Mouse (Mus musculus) embryonic facial prominence, embryonic 11.5 days (tissue): ENCODE measurements around the gene Dhx9. TPM values are rescaled to one million over a fixed set of nuclear protein-coding genes. Genes with fewer than 3 reads are reported as not detected.
"Not testable (repeated sequence)": the region's sequence is repeated elsewhere in the genome, so short reads cannot be mapped to it uniquely, and the experiment has no call there.

Source experiments
- ATAC-seq: fragments of 200-750 bp; cut with Nextera tagmentation; replicated peaks from 2 replicates; pipeline ENCODE4 v1.8.0; 2017; ENCODE audit warnings: low read depth; ENCODE audit not compliant: insufficient number of reproducible peaks, low FRiP score, low TSS enrichment
- DNase-seq: peaks from one replicate; pipeline ENCODE4 v3.0.0-alpha.2; 2015; ENCODE audit warnings: low spot score
- H3K27ac ChIP-seq: fragments of 300-500 bp; sonication (generic); replicated peaks from 2 replicates; pipeline ENCODE4 v1.5.1; 2014; ENCODE audit warnings: mild to moderate bottlenecking, low read depth, low read length, control low read depth
- H3K27me3 ChIP-seq: fragments of 300-500 bp; sonication (generic); 2 replicates; pipeline ENCODE4 v1.6.1; 2014; ENCODE audit warnings: mild to moderate bottlenecking, low read length, moderate library complexity, mixed read lengths; ENCODE audit not compliant: control insufficient read depth, insufficient read depth
- H3K36me3 ChIP-seq: fragments of 300-500 bp; sonication (generic); replicated peaks from 2 replicates; pipeline ENCODE4 v1.6.1; 2014; ENCODE audit warnings: low read depth, mild to moderate bottlenecking, low read length, moderate library complexity, mixed read lengths; ENCODE audit not compliant: control insufficient read depth, insufficient read depth
- H3K4me1 ChIP-seq: fragments of 300-500 bp; sonication (generic); 2 replicates; pipeline ENCODE4 v1.6.1; 2014; ENCODE audit warnings: low read length, mixed read lengths; ENCODE audit not compliant: control insufficient read depth, insufficient read depth
- H3K4me2 ChIP-seq: fragments of 300-500 bp; sonication (generic); 2 replicates; pipeline ENCODE4 v1.6.1; 2014; ENCODE audit warnings: low read depth, mild to moderate bottlenecking, control low read depth, low read length, moderate library complexity
- H3K4me3 ChIP-seq: fragments of 300-500 bp; sonication (generic); 2 replicates; pipeline ENCODE4 v1.5.1; 2014; ENCODE audit warnings: low read depth, low read length, control low read depth
- H3K9ac ChIP-seq: fragments of 300-500 bp; sonication (generic); replicated peaks from 2 replicates; pipeline ENCODE4 v1.6.1; 2014; ENCODE audit warnings: mild to moderate bottlenecking, control low read depth, low read length
- H3K9me3 ChIP-seq: fragments of 300-500 bp; sonication (generic); replicated peaks from 2 replicates; pipeline ENCODE4 v1.6.1; 2016; ENCODE audit warnings: mild to moderate bottlenecking, low read length, inconsistent platforms, mixed read lengths; ENCODE audit not compliant: control insufficient read depth
- WGBS: fragments of 180-500 bp; shearing (Covaris S2); extraction: QIAGEN DNeasy Blood & Tissue Kit; methylation state at CpG from one replicate; pipeline ENCODE4 v1.1.7; 2014; 5-methylcytosine and 5-hydroxymethylcytosine counted together
- polyA plus RNA-seq: library from polyadenylated mRNA; unstranded; fragments of >200 nt; fragmentation: Nextera tagmentation; extraction: Ambion mirVana; gene quantifications from 2 replicates; pipeline ENCODE4 v1.2.1, GENCODE M21; 2014

The Dhx9 gene
- polyA plus RNA-seq, 1 experiment from 2014 or later, result 26.6 TPM

GRCm38 (mm10) chr1:153509569-153509968 lies 22.1 kb upstream of the Dhx9 start:
- H3K4me3 ChIP-seq, H3K27ac ChIP-seq, H3K9me3 ChIP-seq, ATAC-seq, H3K9ac ChIP-seq, DNase-seq, H3K4me1 ChIP-seq, H3K36me3 ChIP-seq, H3K27me3 ChIP-seq, H3K4me2 ChIP-seq: not testable (repeated sequence)
- 63% methylated on average over 8 of the region's 8 CpGs for WGBS

DNA sequence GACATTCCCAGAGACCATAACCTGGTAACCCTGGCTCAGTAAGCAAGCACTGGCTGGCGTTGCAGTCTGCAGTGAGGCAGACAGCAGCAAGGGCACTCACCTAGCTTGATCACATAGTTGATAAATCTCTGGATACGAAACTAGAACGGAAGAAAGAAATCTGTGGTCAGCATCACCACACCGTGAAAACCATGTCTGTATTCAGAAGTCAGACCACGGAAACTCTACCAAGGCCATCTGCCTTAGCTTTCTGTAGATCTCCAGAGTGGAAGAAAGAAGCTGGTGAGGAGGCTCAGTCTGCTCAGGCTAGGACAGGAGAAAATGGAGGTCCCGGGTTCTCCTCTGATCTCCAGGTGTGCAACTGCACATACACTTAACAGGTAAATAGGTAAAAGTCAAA lies 21.6 kb upstream of the Dhx9 start:
- WGBS, result 87% methylated on average over 6 of the region's 6 CpGs
- Histone ChIP-seq H3K9me3 (no peaks in the 10 kb centered on the region), H3K9ac (no peak overlapping the region), H3K4me1 (no peaks in the 10 kb centered on the region), H3K27me3 (no peaks in the 10 kb centered on the region), H3K27ac (no peak overlapping the region), H3K4me3 (no peak overlapping the region), H3K4me2 (no peak overlapping the region), H3K36me3 (no peaks in the 10 kb centered on the region)
- DNase-seq (no peak), ATAC-seq (no peak)

DNA sequence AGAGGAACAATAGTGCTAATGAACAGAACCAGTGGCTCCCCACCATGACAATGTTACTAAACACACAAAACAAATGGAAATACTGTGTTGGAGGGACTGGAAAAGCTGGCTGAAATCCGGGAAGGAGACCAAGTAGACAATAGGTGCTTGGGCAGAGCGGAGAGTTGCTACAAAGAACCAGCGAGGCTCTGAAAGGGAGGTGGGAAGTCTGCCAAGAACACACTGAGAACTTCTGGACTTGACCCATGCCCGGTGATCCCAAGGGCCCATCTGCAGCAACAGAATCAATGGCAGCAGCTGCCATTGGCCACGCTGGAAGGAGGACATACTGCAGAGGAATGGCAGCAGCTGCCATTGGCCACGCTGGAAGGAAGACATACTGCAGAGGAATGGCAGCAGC lies 18.8 kb upstream of the Dhx9 start:
- WGBS, result 87% methylated on average over 5 of the region's 6 CpGs
- no peak for ATAC-seq

GRCm38 (mm10) chr1:153501644-153502321 lies 14.3 kb upstream of the Dhx9 start:
- ATAC-seq, result no peak; the same call in 1 of the 2 replicates
- 55% methylated on average over 5 of the region's 5 CpGs for WGBS

More for the DNA sequence above, 18.8 kb upstream of the Dhx9 start:
- H3K36me3 ChIP-seq, result no peaks in the 10 kb centered on the region
- no peak overlapping the region for H3K4me3 ChIP-seq
- no peak overlapping the region for H3K27ac ChIP-seq
- no peak for DNase-seq
- H3K9ac ChIP-seq, result no peak overlapping the region
- H3K4me1 ChIP-seq, result no peaks in the 10 kb centered on the region
- H3K9me3 ChIP-seq, result no peaks in the 10 kb centered on the region
- H3K27me3 ChIP-seq, result no peaks in the 10 kb centered on the region
- H3K4me2 ChIP-seq, result no peak overlapping the region

DNA sequence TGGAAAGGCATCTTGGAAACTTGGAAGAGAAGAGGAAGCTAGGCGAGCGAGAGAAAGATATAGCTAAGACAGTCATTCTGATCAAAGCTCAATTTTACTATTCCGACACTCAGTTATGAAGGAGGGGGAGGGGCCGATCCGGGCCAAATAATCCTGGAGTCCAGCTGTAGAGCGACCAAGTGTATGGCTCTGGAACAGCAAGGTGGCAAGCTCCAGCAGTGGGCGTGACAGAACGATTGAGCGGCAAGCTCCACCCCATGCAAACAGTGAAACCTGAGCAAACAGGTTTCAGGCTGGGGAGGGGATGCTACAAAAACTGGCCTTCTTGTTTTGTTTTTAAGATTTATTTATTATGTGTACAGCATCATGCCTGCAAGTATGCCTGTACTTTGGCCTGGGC lies 12.6 kb upstream of the Dhx9 start:
- Histone ChIP-seq H3K27me3 (no peaks in the 10 kb centered on the region), H3K4me2 (no peak overlapping the region), H3K9ac (no peak overlapping the region), H3K27ac (no peak overlapping the region), H3K4me1 (no peaks in the 10 kb centered on the region), H3K9me3 (no peaks in the 10 kb centered on the region), H3K4me3 (no peak overlapping the region), H3K36me3 (no peaks in the 10 kb centered on the region)
- 88% methylated on average over 9 of the region's 9 CpGs for WGBS
- ATAC-seq, result no peak
- DNase-seq, result no peak

More at GRCm38 (mm10) chr1:153501644-153502321, 14.3 kb upstream of the Dhx9 start:
- no peak for DNase-seq
- Histone ChIP-seq H3K4me2 (no peak overlapping the region), H3K4me1 (no peaks in the 10 kb centered on the region), H3K9ac (no peak overlapping the region), H3K36me3 (no peaks in the 10 kb centered on the region), H3K4me3 (no peak overlapping the region), H3K27me3 (no peaks in the 10 kb centered on the region), H3K9me3 (no peaks in the 10 kb centered on the region), H3K27ac (no peak overlapping the region)

- Histone ChIP-seq H3K4me3 (no peak overlapping the region), H3K9ac (no peak overlapping the region), H3K36me3 (no peaks in the 10 kb centered on the region), H3K27ac (no peak overlapping the region), H3K27me3 (no peaks in the 10 kb centered on the region), H3K4me2 (no peak overlapping the region), H3K9me3 (no peaks in the 10 kb centered on the region), H3K4me1 (no peaks in the 10 kb centered on the region)
- DNase-seq (no peak), ATAC-seq (no peak)
- WGBS, result 75% methylated on average over 3 of the region's 3 CpGs
Measured at GRCm38 (mm10) chr1:153496030-153496429, 8.6 kb upstream of the Dhx9 start.

GRCm38 (mm10) chr1:153493931-153494330 lies 6.5 kb upstream of the Dhx9 start:
- WGBS, result 30% methylated on average over 6 of the region's 6 CpGs

DNA sequence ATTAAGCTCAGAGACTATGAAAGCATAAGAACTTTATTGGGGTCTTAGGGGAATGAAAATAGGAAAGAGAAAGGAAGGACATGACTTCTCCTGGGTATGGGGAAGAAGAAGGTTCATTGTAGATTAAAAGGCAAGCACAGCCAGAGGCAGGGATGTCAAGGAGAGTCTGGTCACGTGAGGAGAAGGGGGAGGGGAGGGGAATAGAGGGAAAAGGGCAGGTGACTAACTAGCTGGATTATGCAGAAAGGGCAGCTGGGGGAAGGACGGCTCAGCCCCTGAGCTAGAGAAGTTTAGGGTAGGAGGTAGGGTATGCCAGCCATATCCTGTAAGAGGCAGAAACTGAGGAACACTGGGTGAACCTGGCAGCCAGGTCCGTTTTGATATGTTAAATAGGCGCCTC lies 5.9 kb upstream of the Dhx9 start:
- no peak overlapping the region for H3K4me2 ChIP-seq
- no peaks in the 10 kb centered on the region for H3K36me3 ChIP-seq
- ATAC-seq, result no peak
- H3K4me3 ChIP-seq, result no peak overlapping the region
- H3K9me3 ChIP-seq, result no peaks in the 10 kb centered on the region
- H3K4me1 ChIP-seq, result no peaks in the 10 kb centered on the region
- DNase-seq, result no peak
- H3K27ac ChIP-seq, result no peak overlapping the region
- H3K27me3 ChIP-seq, result no peaks in the 10 kb centered on the region
- no peak overlapping the region for H3K9ac ChIP-seq
- WGBS, result 15% methylated on average over 4 of the region's 4 CpGs

More at GRCm38 (mm10) chr1:153493931-153494330, 6.5 kb upstream of the Dhx9 start:
- Histone ChIP-seq H3K4me2 (no peak overlapping the region), H3K27ac (no peak overlapping the region), H3K9me3 (no peaks in the 10 kb centered on the region), H3K4me1 (no peaks in the 10 kb centered on the region), H3K9ac (no peak overlapping the region), H3K27me3 (no peaks in the 10 kb centered on the region), H3K36me3 (no peaks in the 10 kb centered on the region), H3K4me3 (no peak overlapping the region)
- ATAC-seq, result no peak
- DNase-seq, result no peak
